Mouse (Mus musculus) liver, postnatal 0 days (tissue): Measurements from ENCODE around the gene Slc39a3. TPM values are rescaled to one million over a fixed set of nuclear protein-coding genes. Genes with fewer than 3 reads are reported as not detected.
A peak's percentile ranks its signal among the peaks of the same experiment; 100 is the strongest.

Experiments used
- ATAC-seq: fragments of 200-750 bp; cut with Nextera tagmentation; 2 replicates; pipeline ENCODE4 v1.8.0; 2017; ENCODE audit warnings: mild to moderate bottlenecking, moderate library complexity
- DNase-seq: peaks from one replicate; pipeline ENCODE4 v3.0.0-alpha.2; 2016
- H3K27ac ChIP-seq: fragments of 300-500 bp; sonication (generic); 2 replicates; pipeline ENCODE4 v1.5.1; 2014; ENCODE audit warnings: antibody characterized with exemption, moderate library complexity, mild to moderate bottlenecking, low read depth
- H3K27me3 ChIP-seq: fragments of 300-500 bp; sonication (generic); 2 replicates; pipeline ENCODE4 v1.6.1; 2014; ENCODE audit warnings: low read length, control low read depth, mixed read lengths; ENCODE audit not compliant: insufficient read depth
- H3K36me3 ChIP-seq: fragments of 300-500 bp; sonication (generic); replicated peaks from 2 replicates; pipeline ENCODE4 v1.6.1; 2014; ENCODE audit warnings: mild to moderate bottlenecking, control low read depth, low read length, moderate library complexity, mixed read lengths; ENCODE audit not compliant: insufficient read depth
- H3K4me1 ChIP-seq: fragments of 300-500 bp; sonication (generic); 2 replicates; pipeline ENCODE4 v1.6.1; 2014; ENCODE audit warnings: antibody characterized with exemption, mild to moderate bottlenecking, control low read depth; ENCODE audit not compliant: insufficient read depth
- H3K4me2 ChIP-seq: fragments of 300-500 bp; sonication (generic); 2 replicates; pipeline ENCODE4 v1.6.1; 2014; ENCODE audit warnings: low read depth, mild to moderate bottlenecking, low read length, moderate library complexity, mixed read lengths
- H3K4me3 ChIP-seq: fragments of 300-500 bp; sonication (generic); 2 replicates; pipeline ENCODE4 v1.5.1; 2014; ENCODE audit warnings: low read depth, low read length
- H3K9ac ChIP-seq: fragments of 300-500 bp; sonication (generic); replicated peaks from 2 replicates; pipeline ENCODE4 v1.6.1; 2014; ENCODE audit warnings: mild to moderate bottlenecking, moderate library complexity
- H3K9me3 ChIP-seq: fragments of 300-500 bp; sonication (generic); 2 replicates; pipeline ENCODE4 v1.6.1; 2016; ENCODE audit warnings: mild to moderate bottlenecking, control low read depth, low read length, mixed read lengths
- CTCF ChIP-seq: sonication (generic); IDR thresholded peaks from 2 replicates; pipeline ENCODE4 v1.5.1; 2016; ENCODE audit warnings: antibody characterized with exemption, low read depth
- EP300 ChIP-seq: IDR thresholded peaks from 2 replicates; pipeline ENCODE4 v1.6.1; 2016; ENCODE audit warnings: antibody characterized with exemption, low read depth, mild to moderate bottlenecking
- WGBS: fragments of 180-500 bp; shearing (Covaris S2); extraction: QIAGEN DNeasy Blood & Tissue Kit; methylation state at CpG from one replicate; pipeline ENCODE4 v1.1.7; 2014; ENCODE audit not compliant: insufficient replicate concordance; 5-methylcytosine and 5-hydroxymethylcytosine counted together
- polyA plus RNA-seq: library from polyadenylated mRNA; unstranded; fragments of >200 nt; fragmentation: Nextera tagmentation; extraction: Ambion mirVana; gene quantifications from 2 replicates; pipeline ENCODE4 v1.2.1, GENCODE M21; 2015

Gene Slc39a3
- polyA plus RNA-seq, 1 experiment from 2014 or later, result 4.6 TPM

GRCm38 (mm10) chr10:80985241-80985969 is 51.8 kb downstream of the Slc39a3 start:
- TF ChIP-seq CTCF, result no peak
- peak; percentile 39; the same call in 1 of the 2 replicates for TF ChIP-seq EP300
- no peaks in the 10 kb centered on the region for H3K36me3 ChIP-seq
- H3K4me3 ChIP-seq, result peak overlapping the region; percentile 52
- H3K9ac ChIP-seq, result peak overlapping the region; percentile 61
- no peaks in the 10 kb centered on the region for H3K27me3 ChIP-seq
- H3K27ac ChIP-seq, result peak overlapping the region; percentile 81
- H3K9me3 ChIP-seq, result no peaks in the 10 kb centered on the region
- peak overlapping the region; percentile 85 for H3K4me2 ChIP-seq
- peak; percentile 65 for ATAC-seq
- WGBS, result 9% methylated on average over 37 of the region's 37 CpGs
- H3K4me1 ChIP-seq, result peaks cover 26% of the 10 kb centered on the region
- DNase-seq, result peak; percentile 70

GRCm38 (mm10) chr10:80984223-80984622 is 53.0 kb downstream of the Slc39a3 start:
- no peak for ATAC-seq
- WGBS, result 77% methylated on average over 12 of the region's 12 CpGs

GRCm38 (mm10) chr10:80982381-80982780 is 54.8 kb downstream of the Slc39a3 start:
- Histone ChIP-seq H3K4me1 (peaks cover 21% of the 10 kb centered on the region), H3K9me3 (no peaks in the 10 kb centered on the region), H3K27ac (no peak overlapping the region), H3K27me3 (no peaks in the 10 kb centered on the region), H3K9ac (no peak overlapping the region), H3K36me3 (no peaks in the 10 kb centered on the region), H3K4me2 (no peak overlapping the region), H3K4me3 (no peak overlapping the region)
- DNase-seq (no peak), ATAC-seq (no peak)
- 48% methylated on average over 4 of the region's 4 CpGs for WGBS
- no peak for TF ChIP-seq EP300
- TF ChIP-seq CTCF, result no peak

More at GRCm38 (mm10) chr10:80984223-80984622, 53.0 kb downstream of the Slc39a3 start:
- no peaks in the 10 kb centered on the region for H3K27me3 ChIP-seq
- H3K9me3 ChIP-seq, result no peaks in the 10 kb centered on the region
- H3K36me3 ChIP-seq, result no peaks in the 10 kb centered on the region
- TF ChIP-seq CTCF, result no peak
- no peak for TF ChIP-seq EP300
- H3K27ac ChIP-seq, result no peak overlapping the region
- no peak for DNase-seq
- no peak overlapping the region for H3K4me3 ChIP-seq
- no peak overlapping the region for H3K4me2 ChIP-seq
- peaks cover 26% of the 10 kb centered on the region for H3K4me1 ChIP-seq
- H3K9ac ChIP-seq, result no peak overlapping the region

GRCm38 (mm10) chr10:80981564-80982112 is 55.6 kb downstream of the Slc39a3 start:
- no peaks in the 10 kb centered on the region for H3K9me3 ChIP-seq
- peaks cover 21% of the 10 kb centered on the region for H3K4me1 ChIP-seq
- no peak overlapping the region for H3K9ac ChIP-seq
- no peaks in the 10 kb centered on the region for H3K27me3 ChIP-seq
- no peak overlapping the region for H3K4me2 ChIP-seq
- WGBS, result 41% methylated on average over 7 of the region's 7 CpGs
- TF ChIP-seq EP300, result no peak
- 0 out of 2 replicates have a peak, but pooled peaks have one; percentile 20 for TF ChIP-seq CTCF
- no peak overlapping the region for H3K4me3 ChIP-seq
- no peaks in the 10 kb centered on the region for H3K36me3 ChIP-seq
- DNase-seq (no peak), ATAC-seq (no peak)
- no peak overlapping the region for H3K27ac ChIP-seq

Other genes with a start within 250 kb of the Slc39a3 start
- 20.9 and 22.2 TPM in 2 replicates for gene Sf3a2, start 239.2 kb downstream of the Slc39a3 start, polyA plus RNA-seq
- gene Plekhj1, start 238.8 kb downstream of the Slc39a3 start, polyA plus RNA-seq, result 42.0 and 43.7 TPM in 2 replicates
- gene Amh, start 232.2 kb downstream of the Slc39a3 start, polyA plus RNA-seq, result 0.06 TPM in 1 of 2 replicates, not detected in the other
- gene Jsrp1, start 223.9 kb downstream of the Slc39a3 start, polyA plus RNA-seq, result 1.6 TPM in 1 of 2 replicates, not detected in the other
- 1,017 and 1,029 TPM in 2 replicates for gene Oaz1, start 210.8 kb downstream of the Slc39a3 start, polyA plus RNA-seq
- gene Lingo3, start 193.4 kb downstream of the Slc39a3 start, polyA plus RNA-seq, result not detected in 2 replicates
- gene Lsm7, start 182.2 kb downstream of the Slc39a3 start, polyA plus RNA-seq, result 104 and 108 TPM in 2 replicates
- 27.6 and 27.7 TPM in 2 replicates for gene Sppl2b, start 182.2 kb downstream of the Slc39a3 start, polyA plus RNA-seq
- gene Tmprss9, start 165.6 kb downstream of the Slc39a3 start, polyA plus RNA-seq, result 0.12 TPM in 2 replicates
- gene Timm13, start 136.5 kb downstream of the Slc39a3 start, polyA plus RNA-seq, result 242 and 244 TPM in 2 replicates
- gene Lmnb2, start 119.2 kb downstream of the Slc39a3 start, polyA plus RNA-seq, result 5.4 and 6.5 TPM in 2 replicates
- 17.3 and 18.7 TPM in 2 replicates for gene Gadd45b, start 107.4 kb downstream of the Slc39a3 start, polyA plus RNA-seq
- 1.3 TPM in 2 replicates for gene Gng7, start 22.5 kb downstream of the Slc39a3 start, polyA plus RNA-seq
- not detected in 2 replicates for gene Diras1, start 11.8 kb downstream of the Slc39a3 start, polyA plus RNA-seq
- gene Sgta, start 22.8 kb upstream of the Slc39a3 start, polyA plus RNA-seq, result 50.2 and 50.6 TPM in 2 replicates
- 7.4 and 8.1 TPM in 2 replicates for gene Thop1, start 32.6 kb upstream of the Slc39a3 start, polyA plus RNA-seq
- gene Creb3l3, start 61.4 kb upstream of the Slc39a3 start, polyA plus RNA-seq, result 181 and 183 TPM in 2 replicates
- 93.2 and 93.9 TPM in 2 replicates for gene Map2k2, start 68.5 kb upstream of the Slc39a3 start, polyA plus RNA-seq
- 29.7 and 33.8 TPM in 2 replicates for gene Zbtb7a, start 97.8 kb upstream of the Slc39a3 start, polyA plus RNA-seq
- gene Pias4, start 130.5 kb upstream of the Slc39a3 start, polyA plus RNA-seq, result 14.6 and 16.1 TPM in 2 replicates
- 310 and 313 TPM in 2 replicates for gene Eef2, start 139.2 kb upstream of the Slc39a3 start, polyA plus RNA-seq
- 15.3 and 17.2 TPM in 2 replicates for gene Dapk3, start 145.6 kb upstream of the Slc39a3 start, polyA plus RNA-seq
- gene 4930442H23Rik, start 146.4 kb upstream of the Slc39a3 start, polyA plus RNA-seq, result not detected in 2 replicates
- not detected in 2 replicates for gene Nmrk2, start 164.6 kb upstream of the Slc39a3 start, polyA plus RNA-seq
- gene Atcay, start 193.4 kb upstream of the Slc39a3 start, polyA plus RNA-seq, result not detected in 2 replicates
- gene Zfr2, start 195.7 kb upstream of the Slc39a3 start, polyA plus RNA-seq, result 0.09 and 0.61 TPM in 2 replicates
- gene Matk, start 215.5 kb upstream of the Slc39a3 start, polyA plus RNA-seq, result 1.7 TPM in 2 replicates
- gene Mrpl54, start 229.5 kb upstream of the Slc39a3 start, polyA plus RNA-seq, result 110 and 112 TPM in 2 replicates
- gene Apba3, start 229.5 kb upstream of the Slc39a3 start, polyA plus RNA-seq, result 21.1 and 23.2 TPM in 2 replicates